Mouse (Mus musculus) right cerebral cortex, postnatal 25 days (tissue): ENCODE measurements around the gene Arhgap15.

Experiments used
- DNase-seq: peaks from one replicate; pipeline ENCODE4 v3.0.0; 2022

Gene Arhgap15

GRCm38 (mm10) chr2:44218317-44218716 lies 469.7 kb downstream of the Arhgap15 start:
- DNase-seq = no peak

- DNase-seq = no peak
These were observed 473.1 kb downstream of the Arhgap15 start for GRCm38 (mm10) chr2:44221686-44222085.

GRCm38 (mm10) chr2:44222176-44222753 lies 473.6 kb downstream of the Arhgap15 start:
- no peak for DNase-seq

- no peak for DNase-seq
These were observed 486.2 kb downstream of the Arhgap15 start for GRCm38 (mm10) chr2:44234856-44235255.

- no peak for DNase-seq
These were observed 493.2 kb downstream of the Arhgap15 start for GRCm38 (mm10) chr2:44241657-44242454.

- DNase-seq = no peak
These were observed 494.1 kb downstream of the Arhgap15 start for GRCm38 (mm10) chr2:44242628-44243255.

GRCm38 (mm10) chr2:44255343-44255742 lies 506.7 kb downstream of the Arhgap15 start:
- no peak for DNase-seq

GRCm38 (mm10) chr2:44257946-44258345 lies 509.3 kb downstream of the Arhgap15 start:
- no peak for DNase-seq

GRCm38 (mm10) chr2:44271455-44272346 lies 523.1 kb downstream of the Arhgap15 start:
- DNase-seq = no peak

- DNase-seq = no peak
These were observed 524.0 kb downstream of the Arhgap15 start for GRCm38 (mm10) chr2:44272606-44273005.

GRCm38 (mm10) chr2:44274425-44274824 lies 525.8 kb downstream of the Arhgap15 start:
- DNase-seq = no peak

- no peak for DNase-seq
These were observed 537.6 kb downstream of the Arhgap15 start for GRCm38 (mm10) chr2:44286181-44286719.

GRCm38 (mm10) chr2:44299156-44299555 lies 550.5 kb downstream of the Arhgap15 start:
- DNase-seq = no peak

- no peak for DNase-seq
These were observed 551.3 kb downstream of the Arhgap15 start for GRCm38 (mm10) chr2:44299909-44300308.

- no peak for DNase-seq
These were observed 551.8 kb downstream of the Arhgap15 start for GRCm38 (mm10) chr2:44300466-44300865.

- DNase-seq = no peak
These were observed 555.8 kb downstream of the Arhgap15 start for GRCm38 (mm10) chr2:44304261-44304970.

GRCm38 (mm10) chr2:44304971-44305808 lies 556.6 kb downstream of the Arhgap15 start:
- DNase-seq = no peak

- no peak for DNase-seq
These were observed 557.5 kb downstream of the Arhgap15 start for GRCm38 (mm10) chr2:44306137-44306536.

- DNase-seq = no peak
These were observed 560.5 kb downstream of the Arhgap15 start for GRCm38 (mm10) chr2:44309124-44309523.

- DNase-seq = no peak
These were observed 560.9 kb downstream of the Arhgap15 start for GRCm38 (mm10) chr2:44309556-44309955.
